Mouse (Mus musculus) E14TG2a.4 (cell line): ENCODE measurements around the gene Cdrt4.

Source experiments
- CTCF ChIP-seq: conservative IDR thresholded peaks from 2 replicates; pipeline ENCODE4 v1.5.1; 2014; ENCODE audit warnings: low read length
- NANOG ChIP-seq: IDR thresholded peaks from 2 replicates; pipeline ENCODE4 v1.6.1; 2014; ENCODE audit warnings: borderline replicate concordance, low read length, mixed read lengths
- POU5F1 ChIP-seq: IDR thresholded peaks from 2 replicates; pipeline ENCODE4 v1.6.1; 2014; ENCODE audit warnings: low read length, borderline replicate concordance

GRCm38 (mm10) chr11:62996522-62996898, 45.5 kb downstream of the Cdrt4 start:
- TF ChIP-seq CTCF (no peak), NANOG (no peak), POU5F1 (no peak)
